Mouse (Mus musculus): Measurements from ENCODE around the gene Prkaa1. TPM values are rescaled to one million over a fixed set of nuclear protein-coding genes. Genes with fewer than 3 reads are reported as not detected.

The Prkaa1 gene
- 16.4 and 16.5 TPM in 2 replicates for polyA plus RNA-seq (2015; fragmentation: Nextera tagmentation; extraction: Ambion mirVana)

GRCm38 (mm10) chr15:5143361-5144020 lies at the start of gene Prkaa1:
TSS of gene Prkaa1 (plus strand) at chr15:5143861.
- Histone ChIP-seq H3K36me3 (peaks cover 2% of the 10 kb centered on the region; the same call in 1 of the 2 replicates), H3K9me3 (no peaks in the 10 kb centered on the region), H3K27me3 (replicated peaks) (no peaks in the 10 kb centered on the region), H3K9ac (peak within 1 kb of the TSS; percentile 94), H3K4me2 (peak within 1 kb of the TSS; percentile 88), H3K4me3 (peak within 1 kb of the TSS; percentile 95), H3K4me1 (peaks cover 28% of the 10 kb centered on the region), H3K27ac (replicated peaks) (peak within 1 kb of the TSS; percentile 94)
- WGBS: under 1% methylated on average over 62 of the region's 80 CpGs
- peak; percentile 86 for ATAC-seq (ENCODE audit: extremely low read depth, insufficient number of reproducible peaks, low FRiP score, low TSS enrichment)

GRCm38 (mm10) chr15:5095534-5096301 lies 47.9 kb upstream of the Prkaa1 start:
- 73% methylated on average over 11 of the region's 11 CpGs for WGBS
- Histone ChIP-seq H3K9ac (no peak overlapping the region), H3K4me3 (no peak overlapping the region), H3K36me3 (peaks cover 24% of the 10 kb centered on the region), H3K4me2 (no peak overlapping the region), H3K4me1 (no peaks in the 10 kb centered on the region), H3K27me3 (replicated peaks) (no peaks in the 10 kb centered on the region), H3K9me3 (no peaks in the 10 kb centered on the region), H3K27ac (replicated peaks) (no peak overlapping the region)
- ATAC-seq (ENCODE audit: extremely low read depth, insufficient number of reproducible peaks, low FRiP score, low TSS enrichment): no peak

- H3K36me3 ChIP-seq: peaks cover 34% of the 10 kb centered on the region
- H3K4me2 ChIP-seq: no peak overlapping the region
- no peaks in the 10 kb centered on the region for H3K9me3 ChIP-seq
- no peaks in the 10 kb centered on the region for H3K4me1 ChIP-seq
- no peak overlapping the region for H3K4me3 ChIP-seq
- no peaks in the 10 kb centered on the region for H3K27me3 ChIP-seq (replicated peaks)
- H3K9ac ChIP-seq: no peak overlapping the region
- WGBS: 85% methylated on average over 1 of the region's 1 CpGs
- H3K27ac ChIP-seq (replicated peaks): no peak overlapping the region
- ATAC-seq (ENCODE audit: extremely low read depth, insufficient number of reproducible peaks, low FRiP score, low TSS enrichment): no peak
These were observed 46.3 kb upstream of the Prkaa1 start for GRCm38 (mm10) chr15:5097376-5097775.

- no peak overlapping the region for H3K4me2 ChIP-seq
- H3K36me3 ChIP-seq: peaks cover 42% of the 10 kb centered on the region
- no peaks in the 10 kb centered on the region for H3K4me1 ChIP-seq
- no peaks in the 10 kb centered on the region for H3K9me3 ChIP-seq
- H3K27ac ChIP-seq (replicated peaks): no peak overlapping the region
- no peak overlapping the region for H3K4me3 ChIP-seq
- no peak for ATAC-seq (ENCODE audit: extremely low read depth, insufficient number of reproducible peaks, low FRiP score, low TSS enrichment)
- WGBS: 86% methylated on average over 4 of the region's 4 CpGs
- H3K27me3 ChIP-seq (replicated peaks): no peaks in the 10 kb centered on the region
- H3K9ac ChIP-seq: no peak overlapping the region
These were observed 41.3 kb upstream of the Prkaa1 start for GRCm38 (mm10) chr15:5102312-5102711.

GRCm38 (mm10) chr15:5105891-5106290 lies 37.8 kb upstream of the Prkaa1 start:
- H3K4me2 ChIP-seq: no peak overlapping the region
- H3K27ac ChIP-seq (replicated peaks): no peak overlapping the region
- no peak overlapping the region for H3K9ac ChIP-seq
- H3K36me3 ChIP-seq: peaks cover 18% of the 10 kb centered on the region
- no peak for ATAC-seq (ENCODE audit: extremely low read depth, insufficient number of reproducible peaks, low FRiP score, low TSS enrichment)
- no peaks in the 10 kb centered on the region for H3K27me3 ChIP-seq (replicated peaks)
- no peaks in the 10 kb centered on the region for H3K9me3 ChIP-seq
- 80% methylated on average over 6 of the region's 6 CpGs for WGBS
- no peaks in the 10 kb centered on the region; the same call in 1 of the 2 replicates for H3K4me1 ChIP-seq
- no peak overlapping the region for H3K4me3 ChIP-seq

GRCm38 (mm10) chr15:5106293-5106692 lies 37.4 kb upstream of the Prkaa1 start:
- no peak overlapping the region for H3K4me2 ChIP-seq

GRCm38 (mm10) chr15:5107686-5108654 lies 35.7 kb upstream of the Prkaa1 start, which contains the start of gene Card6:
TSS of gene Card6 (minus strand) at chr15:5108539.
- Histone ChIP-seq H3K4me3 (peak within 1 kb of the TSS; percentile 51), H3K9ac (peak within 1 kb of the TSS; percentile 67), H3K36me3 (peaks cover 8% of the 10 kb centered on the region), H3K27me3 (replicated peaks) (no peaks in the 10 kb centered on the region), H3K4me1 (no peaks in the 10 kb centered on the region; the same call in 1 of the 2 replicates), H3K9me3 (no peaks in the 10 kb centered on the region), H3K4me2 (peak within 1 kb of the TSS; percentile 59), H3K27ac (replicated peaks) (peak within 1 kb of the TSS; percentile 45)
- no peak for ATAC-seq (ENCODE audit: extremely low read depth, insufficient number of reproducible peaks, low FRiP score, low TSS enrichment)
- 41% methylated on average over 21 of the region's 21 CpGs for WGBS

More at GRCm38 (mm10) chr15:5106293-5106692, 37.4 kb upstream of the Prkaa1 start:
- H3K27ac ChIP-seq (replicated peaks): no peak overlapping the region
- no peaks in the 10 kb centered on the region; the same call in 1 of the 2 replicates for H3K4me1 ChIP-seq
- no peaks in the 10 kb centered on the region for H3K27me3 ChIP-seq (replicated peaks)
- H3K9ac ChIP-seq: no peak overlapping the region
- no peaks in the 10 kb centered on the region for H3K9me3 ChIP-seq
- H3K4me3 ChIP-seq: no peak overlapping the region
- no peak for ATAC-seq (ENCODE audit: extremely low read depth, insufficient number of reproducible peaks, low FRiP score, low TSS enrichment)
- WGBS: 45% methylated on average over 2 of the region's 2 CpGs
- H3K36me3 ChIP-seq: peaks cover 15% of the 10 kb centered on the region

- H3K36me3 ChIP-seq: peaks cover 8% of the 10 kb centered on the region
- H3K4me1 ChIP-seq: no peaks in the 10 kb centered on the region; the same call in 1 of the 2 replicates
- no peaks in the 10 kb centered on the region for H3K27me3 ChIP-seq (replicated peaks)
- peak overlapping the region; percentile 51 for H3K4me3 ChIP-seq
- 73% methylated on average over 3 of the region's 3 CpGs for WGBS
- H3K9me3 ChIP-seq: no peaks in the 10 kb centered on the region
- peak overlapping the region; percentile 45 for H3K27ac ChIP-seq (replicated peaks)
- no peak for ATAC-seq (ENCODE audit: extremely low read depth, insufficient number of reproducible peaks, low FRiP score, low TSS enrichment)
- H3K4me2 ChIP-seq: peak overlapping the region; percentile 59
- H3K9ac ChIP-seq: peak overlapping the region; percentile 67; the same call in 1 of the 2 replicates
These were observed 35.0 kb upstream of the Prkaa1 start for GRCm38 (mm10) chr15:5108655-5109040.

GRCm38 (mm10) chr15:5112651-5113050 lies 31.0 kb upstream of the Prkaa1 start:
- ATAC-seq (ENCODE audit: extremely low read depth, insufficient number of reproducible peaks, low FRiP score, low TSS enrichment): no peak
- 69% methylated on average over 3 of the region's 3 CpGs for WGBS

GRCm38 (mm10) chr15:5115173-5115572 lies 28.5 kb upstream of the Prkaa1 start:
- ATAC-seq (ENCODE audit: extremely low read depth, insufficient number of reproducible peaks, low FRiP score, low TSS enrichment): no peak
- WGBS: 51% methylated on average over 8 of the region's 8 CpGs
- no peaks in the 10 kb centered on the region for H3K9me3 ChIP-seq
- H3K4me3 ChIP-seq: peak overlapping the region; percentile 75
- H3K9ac ChIP-seq: peak overlapping the region; percentile 80
- H3K27ac ChIP-seq (replicated peaks): peak overlapping the region; percentile 90
- no peaks in the 10 kb centered on the region for H3K27me3 ChIP-seq (replicated peaks)
- H3K36me3 ChIP-seq: peaks cover 30% of the 10 kb centered on the region
- H3K4me1 ChIP-seq: peaks cover 40% of the 10 kb centered on the region
- peak overlapping the region; percentile 72 for H3K4me2 ChIP-seq

More at GRCm38 (mm10) chr15:5112651-5113050, 31.0 kb upstream of the Prkaa1 start:
- H3K27ac ChIP-seq (replicated peaks): no peak overlapping the region
- peaks cover 4% of the 10 kb centered on the region for H3K36me3 ChIP-seq
- no peaks in the 10 kb centered on the region for H3K27me3 ChIP-seq (replicated peaks)
- no peak overlapping the region for H3K4me2 ChIP-seq
- H3K9me3 ChIP-seq: no peaks in the 10 kb centered on the region
- no peak overlapping the region for H3K9ac ChIP-seq
- peaks cover 18% of the 10 kb centered on the region for H3K4me1 ChIP-seq
- H3K4me3 ChIP-seq: no peak overlapping the region
